Mouse (Mus musculus): ENCODE measurements around the gene Guca2b.
"Not testable (repeated sequence)": the region's sequence is repeated elsewhere in the genome, so short reads cannot be mapped to it uniquely, and the experiment has no call there.

Guca2b gene

DNA sequence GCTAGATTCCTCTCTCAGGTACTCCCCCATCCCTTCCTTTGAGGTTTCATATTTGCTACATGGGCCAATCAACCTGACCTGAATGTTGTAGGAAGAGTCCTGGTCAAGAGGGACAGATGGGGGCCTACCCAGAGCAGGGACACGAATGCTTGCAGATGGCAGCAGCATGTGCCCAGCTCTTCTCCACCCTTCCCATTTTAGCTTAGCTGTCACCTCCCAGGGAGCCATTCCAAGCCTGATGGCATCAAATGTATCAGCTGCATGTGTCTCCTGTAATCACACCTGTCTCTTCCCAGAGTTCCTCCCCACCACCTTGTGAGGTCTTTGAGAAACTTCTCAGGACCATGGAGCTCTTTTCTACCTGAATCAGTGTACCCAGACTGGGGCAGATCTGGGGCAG lies 1.7 kb downstream of the Guca2b start:
- DNase-seq = peak in 1 of 2 experiments; percentile 25

GRCm38 (mm10) chr4:119642666-119643065 lies 16.1 kb downstream of the Guca2b start:
- DNase-seq = no peak

- DNase-seq = no peak
Observed at GRCm38 (mm10) chr4:119638656-119639055, 20.1 kb downstream of the Guca2b start.

- no peak for DNase-seq
Observed at GRCm38 (mm10) chr4:119637946-119638345, 20.8 kb downstream of the Guca2b start.

GRCm38 (mm10) chr4:119637176-119637845 lies 21.4 kb downstream of the Guca2b start, which contains the start of gene Guca2a:
Gene Guca2a (plus strand): TSS chr4:119637704.
- DNase-seq = no peak

- DNase-seq = no peak
Observed at GRCm38 (mm10) chr4:119636731-119637130, 22.0 kb downstream of the Guca2b start.

- DNase-seq = no peak
Observed at GRCm38 (mm10) chr4:119635686-119636085, 23.1 kb downstream of the Guca2b start.

DNA sequence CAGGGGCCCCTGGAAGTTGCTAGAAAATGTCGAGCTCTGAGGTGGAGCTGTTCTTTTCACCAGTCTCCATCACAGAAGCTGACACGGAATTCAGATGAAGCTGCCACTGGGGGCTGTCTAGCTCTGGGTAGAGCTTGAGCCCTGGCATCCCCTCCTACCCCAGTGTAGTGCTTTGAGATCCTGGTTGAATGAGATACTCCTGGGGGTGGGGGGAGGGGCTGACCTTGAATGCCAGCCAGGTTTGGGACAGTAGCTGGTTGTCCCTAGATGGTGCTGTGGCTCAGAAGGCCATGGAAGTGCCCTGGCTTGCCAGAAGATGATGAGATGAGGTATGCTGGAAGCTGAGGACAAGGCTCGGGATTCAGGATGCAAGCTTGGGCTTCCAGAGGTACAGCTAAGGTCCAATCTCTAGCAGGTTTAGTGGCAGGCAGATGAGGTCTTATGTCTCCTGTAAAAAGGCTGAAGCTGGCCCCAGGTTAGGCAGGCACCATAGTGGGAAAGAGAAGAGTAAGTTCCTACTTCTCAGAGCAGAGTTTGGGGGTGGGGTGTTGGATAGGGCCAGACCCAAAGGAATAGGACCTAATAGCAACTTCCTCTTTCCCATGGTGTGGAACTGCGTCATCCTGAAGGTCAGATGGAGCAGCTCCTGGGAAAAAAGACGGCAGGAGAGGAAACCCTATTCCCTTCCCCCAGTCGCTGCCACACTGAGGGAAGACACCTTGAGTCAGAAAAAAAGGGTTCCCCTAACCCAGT lies 23.7 kb downstream of the Guca2b start:
- no peak for DNase-seq

DNA sequence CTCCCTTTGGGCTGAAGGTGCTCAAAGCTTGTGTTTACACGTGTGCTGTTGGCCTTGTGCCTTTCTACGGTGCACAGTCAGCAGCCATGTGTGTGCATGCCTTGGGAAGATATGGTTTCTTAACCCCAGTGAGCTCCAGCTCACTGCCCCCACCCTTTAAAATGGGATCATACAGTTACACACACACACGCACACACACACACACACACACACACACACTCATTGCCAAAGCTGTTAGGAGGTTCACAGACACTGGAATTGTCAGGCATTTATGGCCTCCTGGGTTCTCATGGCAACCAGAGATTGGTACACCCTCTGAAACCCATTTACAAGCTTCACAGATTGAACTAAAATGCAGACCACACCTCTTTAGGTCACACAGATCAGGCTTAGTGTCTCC lies 24.8 kb downstream of the Guca2b start:
- DNase-seq = no peak

GRCm38 (mm10) chr4:119633342-119633741 lies 25.4 kb downstream of the Guca2b start:
- DNase-seq = peak in 1 of 2 experiments; percentile 32

DNA sequence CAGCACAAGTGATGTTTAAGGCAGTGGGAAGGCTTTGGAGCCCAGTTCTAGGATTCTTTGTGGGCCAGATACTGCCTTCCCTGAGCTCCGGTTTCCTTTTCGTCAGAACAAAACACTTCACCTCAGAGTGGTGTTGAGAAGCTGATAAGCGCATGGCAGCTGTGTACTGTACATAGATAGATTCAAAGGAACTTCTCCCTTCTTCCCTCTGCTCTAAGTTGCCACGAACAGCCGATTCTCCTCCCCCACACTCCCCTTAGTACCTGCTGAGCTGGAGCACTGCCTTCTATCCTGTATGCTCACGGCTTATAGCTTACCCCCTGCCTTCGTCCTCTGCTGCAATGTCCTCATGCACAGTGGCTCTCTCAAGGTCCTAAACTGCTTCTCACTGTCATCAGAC lies 26.0 kb downstream of the Guca2b start:
- DNase-seq = peak in 1 of 2 experiments; percentile 27

GRCm38 (mm10) chr4:119631115-119631919 lies 27.4 kb downstream of the Guca2b start:
- peak; percentile 52 to 72 for DNase-seq

DNA sequence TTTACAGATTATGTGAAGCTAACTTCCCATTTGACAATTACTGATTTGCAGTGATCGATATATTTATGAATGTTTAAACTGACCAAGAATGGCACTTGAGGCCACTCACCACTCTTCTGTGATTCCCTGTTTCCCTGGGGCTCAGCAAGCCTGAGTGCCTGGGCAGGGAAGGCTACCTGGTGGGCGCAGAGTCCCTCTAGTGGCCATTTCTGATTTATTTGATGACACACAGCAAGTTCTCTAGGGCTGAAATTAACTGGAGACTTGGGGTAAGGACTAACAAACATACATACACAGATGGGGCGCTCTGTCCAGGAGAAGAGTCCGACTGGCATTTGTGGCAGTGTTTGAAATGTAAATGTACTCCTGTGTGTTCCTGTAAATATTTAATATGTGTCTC lies 30.4 kb downstream of the Guca2b start:
- DNase-seq = not testable (repeated sequence)

DNA sequence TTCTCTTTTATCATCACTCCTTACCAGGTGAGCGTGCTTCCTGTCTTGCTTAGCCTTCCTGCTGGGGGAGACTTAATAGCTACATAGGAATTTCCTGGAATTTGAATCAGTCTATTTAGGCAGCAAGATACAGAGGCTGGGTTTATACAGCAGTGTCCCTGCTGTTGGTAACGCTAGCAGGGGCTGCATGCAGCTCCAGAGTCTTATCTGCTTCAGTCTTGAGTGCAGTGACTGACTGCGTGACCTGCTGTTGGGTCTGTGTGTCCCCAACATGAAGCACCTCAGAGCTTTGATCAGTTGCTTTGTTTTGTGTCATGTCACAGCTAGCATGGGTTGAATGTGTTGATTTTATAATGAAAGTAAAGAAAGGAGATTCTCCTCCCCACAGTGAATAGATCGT lies 31.4 kb downstream of the Guca2b start:
- no peak for DNase-seq

- DNase-seq = no peak
Observed at GRCm38 (mm10) chr4:119626876-119627275, 31.9 kb downstream of the Guca2b start.

DNA sequence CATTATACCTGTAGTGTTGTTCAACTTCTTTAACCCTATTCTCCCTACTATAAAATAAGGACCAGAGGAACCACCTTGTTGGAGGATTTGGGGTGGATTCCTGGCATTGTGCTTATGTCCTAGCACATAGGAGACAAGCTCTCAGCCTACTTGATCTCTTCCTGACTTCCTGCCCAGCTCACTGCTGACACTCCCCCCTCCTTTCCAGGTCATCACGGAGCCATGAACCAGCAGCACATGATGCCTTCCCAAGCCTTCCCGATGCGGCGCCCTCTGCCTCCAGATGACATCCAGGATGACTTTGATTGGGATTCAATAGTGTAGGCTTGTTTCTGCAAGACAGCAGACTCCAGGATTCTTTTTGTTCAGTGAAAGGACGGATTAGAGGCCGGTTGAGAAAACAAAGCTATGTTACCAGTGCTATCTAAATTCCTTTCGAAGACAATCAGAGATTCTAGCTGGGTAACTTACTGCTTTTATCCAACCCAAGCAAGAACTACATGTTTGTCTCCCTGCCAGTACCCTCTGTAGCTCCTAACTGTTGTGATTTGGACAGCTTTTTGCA lies 32.6 kb downstream of the Guca2b start:
- DNase-seq = peak in 1 of 2 experiments; percentile 24

GRCm38 (mm10) chr4:119614724-119615123 lies 44.0 kb downstream of the Guca2b start:
- DNase-seq = no peak

GRCm38 (mm10) chr4:119614078-119614477 lies 44.7 kb downstream of the Guca2b start:
- DNase-seq = no peak

DNA sequence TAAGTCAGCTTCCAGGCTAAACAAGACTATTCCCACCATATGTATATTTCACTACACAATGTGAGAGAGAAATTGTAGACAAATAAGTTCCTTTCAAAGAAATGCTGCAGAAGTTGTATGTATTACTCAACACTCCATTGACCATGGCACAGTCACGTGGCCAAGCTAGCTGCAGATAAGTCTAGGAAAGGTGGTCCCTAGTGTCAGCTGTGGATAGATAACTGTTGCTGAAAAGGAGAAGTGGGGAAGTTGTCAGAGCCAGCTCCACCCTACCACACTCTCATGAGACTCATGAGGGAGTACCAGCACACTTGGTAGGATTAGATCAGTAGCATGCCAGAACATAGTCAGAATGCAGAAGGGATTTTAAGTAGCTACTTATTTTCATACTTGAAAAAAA lies 49.3 kb downstream of the Guca2b start:
- DNase-seq = no peak

Measured in cerebellum, postnatal 25 days (tissue).